Mouse (Mus musculus): ENCODE measurements at regions not wholly inside any gene's neighbourhood (a gene's known extent, or its start where the extent isn't known, plus 50 kb on each side); places are given as distances from the start of the nearest gene placed in this dataset.
A peak's percentile ranks its signal among the peaks of the same experiment; 100 is the strongest.

DNA sequence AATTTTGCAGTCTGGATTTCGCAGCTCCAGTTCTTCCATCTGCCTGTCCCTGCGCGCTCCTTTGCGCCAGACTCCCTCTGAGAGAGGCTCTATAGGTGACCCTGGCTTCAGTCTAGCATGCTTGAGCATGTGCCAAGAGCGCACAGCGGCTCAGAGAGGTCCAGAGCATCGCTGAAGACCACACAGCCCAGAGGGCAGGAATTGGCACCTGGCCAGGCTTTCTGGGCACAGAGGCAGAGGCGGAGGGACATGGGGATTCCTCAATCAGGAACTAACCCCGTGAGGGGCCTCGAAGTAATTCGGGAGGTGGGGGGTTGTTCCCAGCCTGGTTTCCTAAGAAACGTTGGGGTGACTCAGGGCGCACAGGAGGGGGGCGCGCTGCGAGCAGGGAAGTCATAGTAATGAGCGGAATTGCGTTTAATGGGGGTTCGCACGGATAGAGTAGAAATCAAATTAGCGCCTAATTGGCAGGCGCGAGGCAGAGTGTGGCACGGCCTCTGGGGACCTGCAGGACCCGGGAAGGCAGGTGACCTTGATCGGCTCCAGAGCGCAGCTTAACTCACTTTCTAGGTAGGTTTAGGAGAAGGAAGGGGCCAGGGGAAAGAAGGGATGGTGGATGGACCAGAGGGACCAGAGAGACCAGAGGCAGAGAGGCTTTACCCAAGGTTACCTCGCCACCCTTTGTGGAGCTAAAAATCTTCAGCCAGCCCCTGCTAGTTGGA lies 151.1 kb downstream of the 2410131K14Rik start:
- Histone ChIP-seq H3K4me2 (ENCODE audit: low read length) (peak overlapping the region; percentile 29; the same call in 1 of the 2 replicates), H3K4me1 (replicated peaks; ENCODE audit: control insufficient read depth, insufficient read depth, low read length) (peaks cover 6% of the 10 kb centered on the region; the same call in 1 of the 2 replicates), H3K9ac (ENCODE audit: low read length) (no peak overlapping the region), H3K27ac (ENCODE audit: low read depth) (no peak overlapping the region), H3K4me3 (ENCODE audit: low read depth, low read length) (no peak overlapping the region), H3K9me3 (ENCODE audit: control insufficient read depth, low read length) (no peaks in the 10 kb centered on the region), H3K36me3 (ENCODE audit: control insufficient read depth, insufficient read depth, low read length) (no peaks in the 10 kb centered on the region), H3K27me3 (replicated peaks; ENCODE audit: control insufficient read depth, insufficient read depth, low read length) (peaks cover 7% of the 10 kb centered on the region; the same call in 1 of the 2 replicates)
- no peak for DNase-seq (ENCODE audit: low spot score)
- 11% methylated on average over 28 of the region's 28 CpGs for WGBS
- no peak; the same call in 1 of the 2 replicates for ATAC-seq (replicated peaks; ENCODE audit: low FRiP score, low TSS enrichment, low read depth)

DNA sequence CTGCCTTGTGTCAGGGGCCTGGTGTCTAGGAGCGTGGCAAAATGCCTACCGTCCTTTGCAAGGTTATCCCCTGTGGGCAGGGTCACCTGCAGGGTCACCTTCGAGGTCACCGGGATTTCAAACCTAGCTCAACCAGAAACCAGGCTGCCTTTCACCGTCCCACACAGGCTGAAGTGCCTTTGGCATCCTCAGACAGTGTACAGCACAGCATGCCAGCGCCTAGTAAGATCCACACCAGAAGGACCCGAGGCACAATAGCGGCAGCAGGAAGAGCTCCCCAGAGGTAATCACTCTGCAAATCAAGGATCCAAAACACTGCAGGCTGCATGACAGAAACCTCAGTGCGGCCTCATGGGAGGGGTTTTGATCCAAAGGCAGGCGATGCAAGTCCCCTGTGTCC lies 155.9 kb downstream of the 2410131K14Rik start:
- Histone ChIP-seq H3K4me3 (ENCODE audit: low read depth, low read length) (no peak overlapping the region), H3K4me2 (ENCODE audit: low read length) (no peak overlapping the region), H3K4me1 (replicated peaks; ENCODE audit: control insufficient read depth, insufficient read depth, low read length) (peaks cover 5% of the 10 kb centered on the region; the same call in 1 of the 2 replicates), H3K36me3 (ENCODE audit: control insufficient read depth, insufficient read depth, low read length) (no peaks in the 10 kb centered on the region), H3K27ac (ENCODE audit: low read depth) (no peak overlapping the region), H3K9me3 (ENCODE audit: control insufficient read depth, low read length) (peaks cover 4% of the 10 kb centered on the region; the same call in 1 of the 2 replicates), H3K27me3 (replicated peaks; ENCODE audit: control insufficient read depth, insufficient read depth, low read length) (0 out of 2 replicates have a peak, but pooled peaks cover 3% of the 10 kb centered on the region), H3K9ac (ENCODE audit: low read length) (no peak overlapping the region)
- no peak for ATAC-seq (replicated peaks; ENCODE audit: low FRiP score, low TSS enrichment, low read depth)
- DNase-seq (ENCODE audit: low spot score) = no peak
- WGBS = 52% methylated on average over 10 of the region's 10 CpGs

DNA sequence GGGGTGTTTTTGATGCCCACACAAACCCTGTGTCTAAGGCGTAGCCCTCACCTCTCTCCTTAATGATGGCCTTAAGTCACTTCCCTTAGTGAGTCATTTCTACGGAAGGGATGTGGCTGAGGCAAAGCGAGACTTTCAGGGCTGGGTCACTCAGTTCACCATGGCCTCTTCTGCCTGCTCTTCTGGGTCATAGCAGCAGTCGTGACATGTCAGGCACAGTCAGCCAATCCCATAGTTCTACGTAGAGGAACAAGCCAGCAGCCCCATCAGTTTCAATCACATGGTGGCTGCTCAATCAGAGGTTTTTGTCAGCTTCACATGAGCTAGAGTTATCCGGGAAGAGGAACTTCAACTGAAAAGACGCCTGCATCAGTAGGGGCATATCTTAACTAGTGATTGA lies 156.1 kb upstream of the Med13l start:
- H3K9me3 ChIP-seq (ENCODE audit: control insufficient read depth, low read length) = peaks cover 4% of the 10 kb centered on the region; the same call in 1 of the 2 replicates
- H3K27me3 ChIP-seq (replicated peaks; ENCODE audit: control insufficient read depth, insufficient read depth, low read length) = no peaks in the 10 kb centered on the region
- H3K4me3 ChIP-seq (ENCODE audit: low read depth, low read length) = no peak overlapping the region
- no peak overlapping the region for H3K9ac ChIP-seq (ENCODE audit: low read length)
- no peaks in the 10 kb centered on the region for H3K36me3 ChIP-seq (ENCODE audit: control insufficient read depth, insufficient read depth, low read length)
- H3K4me2 ChIP-seq (ENCODE audit: low read length) = no peak overlapping the region
- no peak for ATAC-seq (replicated peaks; ENCODE audit: low FRiP score, low TSS enrichment, low read depth)
- DNase-seq (ENCODE audit: low spot score) = no peak
- H3K4me1 ChIP-seq (replicated peaks; ENCODE audit: control insufficient read depth, insufficient read depth, low read length) = no peaks in the 10 kb centered on the region
- no peak overlapping the region for H3K27ac ChIP-seq (ENCODE audit: low read depth)
- WGBS = 74% methylated on average over 7 of the region's 7 CpGs

DNA sequence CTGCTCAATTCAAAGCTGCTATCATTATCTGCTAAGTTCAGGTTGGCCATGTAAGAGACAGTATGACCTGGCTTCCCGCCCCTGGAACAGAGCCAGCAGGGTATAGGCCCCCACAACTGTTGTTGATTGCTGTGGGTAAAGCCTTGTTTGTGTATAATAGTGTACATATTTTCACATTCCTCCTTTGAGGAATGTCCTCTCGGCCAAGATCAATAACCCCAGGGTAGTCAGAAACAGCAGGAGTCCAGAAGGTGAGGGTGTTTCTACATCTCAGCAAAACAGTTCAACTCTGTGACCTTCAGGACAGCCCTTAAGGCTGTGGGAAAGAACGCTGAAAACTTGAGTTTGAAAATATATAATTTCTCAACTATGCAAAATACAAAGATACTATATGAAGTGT lies 155.1 kb upstream of the Med13l start:
- Histone ChIP-seq H3K9me3 (ENCODE audit: control insufficient read depth, low read length) (peaks cover 4% of the 10 kb centered on the region; the same call in 1 of the 2 replicates), H3K4me3 (ENCODE audit: low read depth, low read length) (no peak overlapping the region), H3K36me3 (ENCODE audit: control insufficient read depth, insufficient read depth, low read length) (no peaks in the 10 kb centered on the region), H3K27ac (ENCODE audit: low read depth) (no peak overlapping the region), H3K27me3 (replicated peaks; ENCODE audit: control insufficient read depth, insufficient read depth, low read length) (no peaks in the 10 kb centered on the region), H3K9ac (ENCODE audit: low read length) (no peak overlapping the region), H3K4me1 (replicated peaks; ENCODE audit: control insufficient read depth, insufficient read depth, low read length) (no peaks in the 10 kb centered on the region), H3K4me2 (ENCODE audit: low read length) (no peak overlapping the region)
- ATAC-seq (replicated peaks; ENCODE audit: low FRiP score, low TSS enrichment, low read depth) (no peak), DNase-seq (ENCODE audit: low spot score) (no peak)
- WGBS = 84% methylated on average over 3 of the region's 3 CpGs

DNA sequence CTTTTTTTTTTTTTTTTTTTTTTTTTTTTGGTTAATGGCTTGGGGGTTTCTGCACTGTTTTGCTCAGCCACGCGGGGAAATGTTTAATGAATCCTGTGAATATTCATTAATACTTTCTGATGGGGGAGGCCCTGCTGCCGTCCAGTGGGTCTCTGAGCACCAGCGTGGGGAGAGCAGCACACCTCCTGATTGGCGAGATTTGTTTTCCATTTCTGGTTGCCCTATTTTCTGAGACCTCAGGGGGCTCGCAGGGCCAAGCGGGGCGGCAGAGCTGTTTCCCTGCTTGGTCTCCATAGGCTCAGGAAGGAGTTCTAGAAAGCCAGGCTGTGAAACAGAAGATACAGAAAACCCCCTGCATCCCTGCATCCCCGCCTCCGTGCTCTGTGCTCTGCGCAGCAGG lies 153.0 kb upstream of the Med13l start:
- no peak overlapping the region for H3K4me3 ChIP-seq (ENCODE audit: low read depth, low read length)
- H3K27ac ChIP-seq (ENCODE audit: low read depth) = no peak overlapping the region
- peaks cover 4% of the 10 kb centered on the region; the same call in 1 of the 2 replicates for H3K9me3 ChIP-seq (ENCODE audit: control insufficient read depth, low read length)
- no peaks in the 10 kb centered on the region for H3K36me3 ChIP-seq (ENCODE audit: control insufficient read depth, insufficient read depth, low read length)
- H3K4me2 ChIP-seq (ENCODE audit: low read length) = no peak overlapping the region
- DNase-seq (ENCODE audit: low spot score) (no peak), ATAC-seq (replicated peaks; ENCODE audit: low FRiP score, low TSS enrichment, low read depth) (no peak)
- no peaks in the 10 kb centered on the region for H3K27me3 ChIP-seq (replicated peaks; ENCODE audit: control insufficient read depth, insufficient read depth, low read length)
- 61% methylated on average over 11 of the region's 11 CpGs for WGBS
- H3K4me1 ChIP-seq (replicated peaks; ENCODE audit: control insufficient read depth, insufficient read depth, low read length) = no peaks in the 10 kb centered on the region
- H3K9ac ChIP-seq (ENCODE audit: low read length) = no peak overlapping the region

DNA sequence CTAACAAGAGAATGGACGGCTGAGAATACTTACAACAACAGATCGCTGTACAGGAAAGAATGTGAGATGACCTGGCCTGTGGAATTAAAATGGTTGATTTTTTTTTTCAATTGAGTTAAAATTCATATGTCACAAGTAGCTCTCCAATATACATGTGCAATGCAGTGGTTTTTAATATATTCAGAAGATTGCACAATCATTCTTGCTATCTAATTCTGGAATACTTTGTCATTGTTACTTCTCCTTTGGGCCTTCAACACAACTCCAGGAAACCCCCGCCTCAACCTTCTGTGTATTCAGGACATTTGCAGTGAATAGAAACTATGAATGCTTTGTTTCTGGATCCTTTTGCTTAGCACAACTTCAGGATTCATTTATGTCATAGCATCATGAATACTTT lies 152.5 kb upstream of the Med13l start:
- no peak overlapping the region for H3K27ac ChIP-seq (ENCODE audit: low read depth)
- no peak for DNase-seq (ENCODE audit: low spot score)
- H3K27me3 ChIP-seq (replicated peaks; ENCODE audit: control insufficient read depth, insufficient read depth, low read length) = no peaks in the 10 kb centered on the region
- no peak overlapping the region for H3K4me2 ChIP-seq (ENCODE audit: low read length)
- no peaks in the 10 kb centered on the region for H3K4me1 ChIP-seq (replicated peaks; ENCODE audit: control insufficient read depth, insufficient read depth, low read length)
- peaks cover 4% of the 10 kb centered on the region; the same call in 1 of the 2 replicates for H3K9me3 ChIP-seq (ENCODE audit: control insufficient read depth, low read length)
- ATAC-seq (replicated peaks; ENCODE audit: low FRiP score, low TSS enrichment, low read depth) = no peak
- H3K4me3 ChIP-seq (ENCODE audit: low read depth, low read length) = no peak overlapping the region
- 70% methylated on average over 3 of the region's 3 CpGs for WGBS
- no peaks in the 10 kb centered on the region for H3K36me3 ChIP-seq (ENCODE audit: control insufficient read depth, insufficient read depth, low read length)
- H3K9ac ChIP-seq (ENCODE audit: low read length) = no peak overlapping the region

DNA sequence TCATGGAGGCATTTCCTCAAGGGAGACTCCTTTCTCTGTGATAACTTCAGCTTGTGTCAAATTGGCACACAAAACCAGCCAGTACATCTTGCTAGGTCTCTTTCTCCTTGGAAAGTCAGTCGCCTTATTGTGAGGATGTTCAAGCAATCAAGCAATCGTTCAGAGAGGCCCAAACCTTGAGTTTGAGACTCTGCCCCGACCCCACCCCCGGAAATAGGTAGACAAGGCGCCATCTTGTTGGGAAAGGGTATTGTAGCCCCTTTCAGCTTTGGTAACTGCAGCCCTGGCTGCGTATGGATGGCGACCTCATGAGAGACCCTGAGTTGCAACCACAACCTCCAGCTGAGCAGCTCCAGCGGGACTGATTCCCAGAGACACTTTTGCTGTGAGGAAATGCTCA lies 151.7 kb upstream of the Med13l start:
- no peak for ATAC-seq (replicated peaks; ENCODE audit: low FRiP score, low TSS enrichment, low read depth)
- H3K9ac ChIP-seq (ENCODE audit: low read length) = no peak overlapping the region
- 89% methylated on average over 8 of the region's 8 CpGs for WGBS

DNA sequence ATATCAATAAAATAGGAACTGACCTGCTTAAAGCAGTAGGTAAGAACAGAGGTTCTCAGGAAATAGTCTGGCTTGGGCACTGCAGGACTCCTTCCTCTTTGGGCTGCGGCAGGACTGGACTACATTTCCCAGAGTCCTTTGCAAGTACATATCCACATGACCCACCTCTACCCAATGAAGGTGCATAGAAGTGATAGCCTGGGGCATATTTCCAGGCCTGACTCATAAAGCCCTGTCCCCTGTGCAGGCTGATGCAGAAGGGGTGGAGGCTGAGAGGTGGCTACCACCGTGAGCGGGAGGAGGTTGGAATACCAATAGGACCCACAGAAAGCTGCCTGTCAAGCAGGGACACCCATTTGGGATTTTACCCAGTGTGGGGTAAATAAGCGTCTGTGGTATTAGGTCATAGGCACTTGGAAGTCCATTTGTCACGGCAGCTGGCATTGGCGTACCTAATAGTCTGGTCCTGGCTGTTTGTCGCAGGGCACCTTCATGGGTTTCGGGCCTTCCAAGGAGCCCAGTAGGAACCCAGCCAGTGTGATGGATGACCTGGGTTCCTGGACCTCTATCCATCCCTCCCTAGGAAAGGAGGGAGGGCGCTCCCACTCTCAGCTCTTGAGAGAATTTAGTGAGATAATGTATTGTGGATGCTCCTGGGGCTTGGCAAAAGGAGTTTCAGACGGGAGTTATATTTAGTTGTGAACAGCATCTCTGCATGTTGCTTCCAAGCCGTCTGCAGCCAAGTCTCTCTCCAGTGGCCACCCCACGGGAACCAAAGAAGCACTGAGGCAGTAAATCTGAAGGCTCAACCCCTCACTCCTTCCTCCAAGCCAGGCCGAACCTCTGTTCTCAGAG lies 146.8 kb upstream of the Med13l start:
- Histone ChIP-seq H3K36me3 (ENCODE audit: control insufficient read depth, insufficient read depth, low read length) (no peaks in the 10 kb centered on the region), H3K4me3 (ENCODE audit: low read depth, low read length) (no peak overlapping the region), H3K9ac (ENCODE audit: low read length) (no peak overlapping the region), H3K27ac (ENCODE audit: low read depth) (no peak overlapping the region), H3K4me2 (ENCODE audit: low read length) (no peak overlapping the region), H3K27me3 (replicated peaks; ENCODE audit: control insufficient read depth, insufficient read depth, low read length) (no peaks in the 10 kb centered on the region), H3K9me3 (ENCODE audit: control insufficient read depth, low read length) (no peaks in the 10 kb centered on the region), H3K4me1 (replicated peaks; ENCODE audit: control insufficient read depth, insufficient read depth, low read length) (no peaks in the 10 kb centered on the region; the same call in 1 of the 2 replicates)
- DNase-seq (ENCODE audit: low spot score) (no peak), ATAC-seq (replicated peaks; ENCODE audit: low FRiP score, low TSS enrichment, low read depth) (peak; percentile 87)
- WGBS = 72% methylated on average over 13 of the region's 13 CpGs

More for the DNA sequence above, 151.7 kb upstream of the Med13l start:
- H3K4me3 ChIP-seq (ENCODE audit: low read depth, low read length) = no peak overlapping the region
- no peak overlapping the region for H3K27ac ChIP-seq (ENCODE audit: low read depth)
- no peak for DNase-seq (ENCODE audit: low spot score)
- peaks cover 4% of the 10 kb centered on the region; the same call in 1 of the 2 replicates for H3K9me3 ChIP-seq (ENCODE audit: control insufficient read depth, low read length)
- no peaks in the 10 kb centered on the region for H3K27me3 ChIP-seq (replicated peaks; ENCODE audit: control insufficient read depth, insufficient read depth, low read length)
- no peaks in the 10 kb centered on the region for H3K36me3 ChIP-seq (ENCODE audit: control insufficient read depth, insufficient read depth, low read length)
- H3K4me2 ChIP-seq (ENCODE audit: low read length) = no peak overlapping the region
- no peaks in the 10 kb centered on the region; the same call in 1 of the 2 replicates for H3K4me1 ChIP-seq (replicated peaks; ENCODE audit: control insufficient read depth, insufficient read depth, low read length)

All from intestine, embryonic 14.5 days (tissue).